Mouse (Mus musculus): ENCODE results near the gene Fos. TPM values are rescaled to one million over a fixed set of nuclear protein-coding genes. Genes with fewer than 3 reads are reported as not detected.

Gene Fos
- total RNA-seq, 2 experiments from 2014 or later, result 8.9 to 13.7 TPM

DNA sequence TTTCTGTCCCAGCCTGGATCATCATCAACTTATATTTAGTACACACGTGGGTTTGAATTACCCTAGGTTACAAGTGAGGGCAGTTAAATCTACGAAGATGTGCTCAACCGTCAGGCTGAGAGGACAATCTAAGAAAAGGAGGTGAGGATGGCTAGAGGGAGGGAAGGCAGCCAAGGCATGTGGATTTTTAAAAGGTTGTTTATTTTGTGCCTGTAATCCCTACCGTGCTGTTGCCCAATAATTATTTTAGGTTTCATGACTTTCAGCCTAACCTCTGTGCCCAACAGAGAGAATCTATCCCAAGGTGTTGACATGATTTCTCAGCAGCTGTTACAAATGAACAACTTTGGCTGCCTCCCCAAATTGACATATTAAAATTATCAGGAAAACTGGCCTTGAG lies 26.2 kb upstream of the Fos start:
- no peak for TF ChIP-seq CTCF (conservative IDR thresholded peaks at IDR 0.05)
- no peak for DNase-seq (ENCODE audit: low spot score in 2 of 2)
- H3K27ac ChIP-seq, result no peak overlapping the region

DNA sequence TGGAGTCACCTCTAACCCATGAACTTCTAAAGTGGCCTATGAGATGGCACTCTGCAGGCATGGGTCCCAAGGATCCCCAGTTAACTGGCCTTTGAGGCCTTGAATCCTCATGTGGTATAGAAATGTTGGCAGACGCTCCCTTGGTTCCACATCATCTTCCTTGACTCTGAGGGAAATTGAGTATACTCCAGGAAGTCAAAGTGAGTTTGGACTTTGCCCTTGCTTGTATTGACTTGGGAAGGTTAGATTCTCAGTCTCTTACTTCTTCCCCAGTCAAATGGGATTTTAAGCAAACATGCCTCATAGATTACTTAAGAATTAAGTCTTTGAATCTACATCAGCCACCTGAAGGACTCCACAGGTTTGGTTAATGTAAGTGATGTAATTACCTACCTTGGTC lies 24.2 kb upstream of the Fos start:
- H3K4me3 ChIP-seq, result no peak overlapping the region
- TF ChIP-seq CTCF (conservative IDR thresholded peaks at IDR 0.05), result no peak
- DNase-seq (ENCODE audit: low spot score in 2 of 2), result no peak
- no peak overlapping the region for H3K27ac ChIP-seq

More for the DNA sequence above, 26.2 kb upstream of the Fos start:
- H3K4me3 ChIP-seq, result no peak overlapping the region

DNA sequence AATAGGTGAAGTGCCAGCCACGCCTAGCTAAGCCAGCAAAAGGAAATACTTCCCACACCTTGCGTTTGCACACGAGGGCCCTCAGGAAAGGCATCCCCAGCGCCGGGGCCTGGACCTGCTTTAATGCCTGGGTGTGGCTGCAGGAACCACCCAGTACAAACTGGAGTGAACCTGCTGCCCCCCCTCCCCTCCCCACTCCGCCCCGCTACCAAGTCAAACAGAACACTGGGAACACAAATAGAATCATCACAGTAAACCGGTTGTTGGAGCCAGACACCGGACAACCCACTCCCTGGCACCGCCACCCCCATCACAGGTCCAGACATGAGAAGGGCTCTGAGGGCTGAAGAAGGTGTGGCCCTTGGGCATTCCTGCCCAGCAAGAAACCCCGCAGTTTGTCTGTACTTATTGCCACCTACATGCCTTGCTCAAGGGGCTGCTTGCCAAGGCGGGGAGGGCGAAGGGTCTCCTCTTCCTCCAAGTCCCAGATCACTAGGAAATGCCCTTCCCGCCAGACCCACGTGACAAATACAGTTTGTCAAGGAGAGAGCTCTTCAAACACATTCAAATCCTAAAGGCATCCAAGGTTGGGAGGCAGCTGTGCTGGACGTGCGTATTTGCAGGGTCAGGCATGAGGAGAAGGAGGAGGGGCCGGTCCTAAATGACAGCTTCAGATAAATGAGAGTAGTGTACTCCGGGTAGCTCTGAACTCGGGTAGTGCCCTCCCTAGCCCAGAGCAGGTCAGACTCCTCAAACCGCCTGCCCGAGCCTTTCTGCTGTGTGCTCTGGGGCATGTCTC lies 21.8 kb upstream of the Fos start:
- DNase-seq (ENCODE audit: low spot score in 2 of 2), result no peak
- no peak for TF ChIP-seq CTCF (conservative IDR thresholded peaks at IDR 0.05)
- Histone ChIP-seq H3K4me3 (no peak overlapping the region), H3K27ac (no peak overlapping the region)

- DNase-seq (ENCODE audit: low spot score in 2 of 2), result peak; percentile 95 to 98
- TF ChIP-seq CTCF (conservative IDR thresholded peaks at IDR 0.05), result peak; percentile 59
- H3K4me3 ChIP-seq, result peak overlapping the region; percentile 56
Measured at GRCm38 (mm10) chr12:85455065-85456058, 18.3 kb upstream of the Fos start.

GRCm38 (mm10) chr12:85456276-85456675 lies 17.4 kb upstream of the Fos start:
- no peak for DNase-seq (ENCODE audit: low spot score in 2 of 2)
- peak overlapping the region; percentile 98 for H3K27ac ChIP-seq
- no peak overlapping the region for H3K4me3 ChIP-seq
- no peak for TF ChIP-seq CTCF (conservative IDR thresholded peaks at IDR 0.05)

More at GRCm38 (mm10) chr12:85455065-85456058, 18.3 kb upstream of the Fos start:
- H3K27ac ChIP-seq, result peak overlapping the region; percentile 98

DNA sequence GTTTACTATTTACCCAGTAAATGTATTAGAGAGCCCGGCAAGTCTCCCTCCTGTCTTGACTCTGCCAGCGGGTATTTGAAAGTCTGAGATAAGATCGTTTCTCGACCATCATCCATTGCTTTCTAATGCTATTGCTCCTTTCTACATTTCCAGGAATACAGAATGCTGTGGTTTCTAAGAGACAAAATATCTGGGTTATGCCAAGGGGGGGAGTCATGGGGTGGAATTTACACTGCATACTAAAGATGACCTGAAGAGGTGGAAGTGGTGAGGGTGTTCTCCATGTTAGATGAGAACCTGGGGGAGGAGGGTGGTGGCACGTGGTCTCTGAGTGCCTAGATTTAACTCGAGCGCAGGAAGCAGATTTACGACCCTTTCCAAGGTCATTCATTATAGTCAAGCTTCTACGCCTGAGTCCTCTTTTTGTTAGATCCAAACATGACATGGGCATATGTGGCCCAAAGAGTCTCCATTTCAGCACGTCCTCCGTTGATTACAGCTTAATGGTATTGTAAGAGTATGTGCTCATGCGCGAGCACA lies 16.7 kb upstream of the Fos start:
- DNase-seq (ENCODE audit: low spot score in 2 of 2), result no peak
- TF ChIP-seq CTCF (conservative IDR thresholded peaks at IDR 0.05), result no peak
- Histone ChIP-seq H3K4me3 (no peak overlapping the region), H3K27ac (no peak overlapping the region)

GRCm38 (mm10) chr12:85459820-85460219 lies 13.9 kb upstream of the Fos start:
- no peak overlapping the region for H3K27ac ChIP-seq
- no peak for DNase-seq (ENCODE audit: low spot score in 2 of 2)
- TF ChIP-seq CTCF (conservative IDR thresholded peaks at IDR 0.05), result no peak
- H3K4me3 ChIP-seq, result no peak overlapping the region

DNA sequence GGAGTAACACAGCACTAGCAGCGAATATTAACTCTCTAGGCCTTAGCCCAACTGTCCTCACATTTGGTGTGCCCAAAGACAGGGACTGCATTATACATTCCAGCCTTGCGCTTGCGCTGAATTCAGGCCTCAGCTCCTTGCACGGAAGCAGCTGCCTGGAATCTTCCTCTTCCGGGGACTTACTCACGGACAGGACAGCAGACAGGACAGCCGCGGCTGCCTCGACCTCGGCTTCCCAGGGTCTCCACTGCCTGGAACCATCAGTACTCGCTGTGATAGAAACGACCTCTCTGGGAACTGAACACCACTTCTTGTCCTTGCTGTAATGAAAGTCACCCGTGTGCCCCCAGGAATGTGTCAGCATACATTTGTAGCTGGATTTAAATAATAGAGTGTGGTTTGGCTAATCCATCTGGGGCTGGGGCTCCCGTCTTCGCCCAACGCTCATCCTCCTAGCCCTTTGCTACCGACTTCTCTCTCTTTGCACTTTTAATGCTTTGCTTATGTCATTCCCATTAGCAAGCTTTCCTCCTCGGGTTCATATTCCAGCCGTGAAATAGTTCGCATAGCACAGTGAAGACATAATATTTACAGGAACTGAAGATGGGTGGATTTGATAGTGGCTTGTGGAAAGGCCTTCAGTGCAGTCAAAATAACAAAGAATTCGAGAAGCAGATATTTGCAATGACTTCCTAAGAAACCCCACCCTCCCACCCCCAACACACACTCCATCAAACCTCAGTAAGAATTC lies 11.6 kb upstream of the Fos start:
- H3K27ac ChIP-seq, result no peak overlapping the region
- no peak overlapping the region for H3K4me3 ChIP-seq
- no peak for DNase-seq (ENCODE audit: low spot score in 2 of 2)
- TF ChIP-seq CTCF (conservative IDR thresholded peaks at IDR 0.05), result no peak

- DNase-seq (ENCODE audit: low spot score in 2 of 2), result no peak
- H3K27ac ChIP-seq, result no peak overlapping the region
- TF ChIP-seq CTCF (conservative IDR thresholded peaks at IDR 0.05), result no peak
- H3K4me3 ChIP-seq, result no peak overlapping the region
Measured at GRCm38 (mm10) chr12:85462802-85463201, 10.9 kb upstream of the Fos start.

- no peak overlapping the region for H3K27ac ChIP-seq
- DNase-seq (ENCODE audit: low spot score in 2 of 2), result no peak
- TF ChIP-seq CTCF (conservative IDR thresholded peaks at IDR 0.05), result no peak
- H3K4me3 ChIP-seq, result no peak overlapping the region
Measured at GRCm38 (mm10) chr12:85464431-85464830, 9.3 kb upstream of the Fos start.

DNA sequence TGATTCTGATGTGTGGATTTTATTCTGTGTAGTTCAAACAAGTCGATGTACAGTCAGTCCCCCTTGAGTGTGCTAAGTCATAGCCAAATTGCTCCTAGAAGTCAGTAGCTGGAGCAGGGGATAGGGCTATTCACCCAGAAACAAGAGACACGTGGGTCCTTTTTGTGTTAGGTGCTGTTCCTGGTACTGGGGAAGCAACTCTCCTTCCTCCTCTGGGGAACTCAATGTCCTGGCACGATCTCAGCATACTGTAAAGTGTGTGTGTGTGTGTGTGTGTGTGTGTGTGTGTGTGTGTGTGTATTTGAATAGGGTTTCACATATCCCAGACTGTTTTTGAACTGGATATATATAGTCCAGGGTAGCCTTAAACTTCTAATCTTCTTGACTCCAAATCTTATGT lies 8.8 kb upstream of the Fos start:
- DNase-seq (ENCODE audit: low spot score in 2 of 2), result no peak
- H3K4me3 ChIP-seq, result no peak overlapping the region
- H3K27ac ChIP-seq, result no peak overlapping the region
- no peak for TF ChIP-seq CTCF (conservative IDR thresholded peaks at IDR 0.05)

DNA sequence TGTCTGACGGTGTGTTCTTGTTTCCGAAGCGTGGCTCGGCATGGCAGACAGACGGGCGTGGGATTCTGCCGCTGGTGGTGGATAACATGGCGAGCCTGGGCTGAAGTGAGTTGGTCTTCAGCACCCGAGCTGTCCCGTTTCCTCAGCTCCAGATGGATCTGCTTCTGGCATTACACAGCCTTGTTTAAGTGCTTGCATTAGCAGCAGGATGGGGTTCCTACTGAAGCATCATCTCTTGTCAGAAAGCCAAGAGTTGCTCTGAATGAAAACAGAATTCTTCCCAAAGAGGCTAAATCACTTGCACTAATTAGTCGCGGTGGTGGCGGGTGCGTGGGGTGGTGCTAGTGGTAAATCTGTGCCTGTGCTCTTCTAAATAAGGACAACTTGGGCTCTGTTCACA lies 5.8 kb upstream of the Fos start:
- no peak for TF ChIP-seq CTCF (conservative IDR thresholded peaks at IDR 0.05)
- no peak overlapping the region for H3K27ac ChIP-seq
- peak; percentile 67 to 87 for DNase-seq (ENCODE audit: low spot score in 2 of 2)
- H3K4me3 ChIP-seq, result no peak overlapping the region; the same call in 1 of the 2 replicates

Data from layer of hippocampus, adult 2 months (tissue).